Mouse (Mus musculus): ENCODE data around the gene Hist1h2an. TPM values are rescaled to one million over a fixed set of nuclear protein-coding genes. Genes with fewer than 3 reads are reported as not detected.
"Not testable (repeated sequence)": the region's sequence is repeated elsewhere in the genome, so short reads cannot be mapped to it uniquely, and the experiment has no call there.

Gene Hist1h2an
- total and polyA plus RNA-seq, 3 experiments: 8.6 to 1,740 (median 1,204) TPM

GRCm38 (mm10) chr13:21754294-21755001, 32.6 kb downstream of the Hist1h2an start:
- TF ChIP-seq POLR2A (IDR thresholded peaks at IDR 0.05; ENCODE audit: control insufficient read depth in 1 of 2, insufficient read depth in 1 of 2, low read depth in 1 of 2, low read length in 2 of 2, poor library complexity in 1 of 2) (peak; percentile 88 to 92), UBTF (IDR thresholded peaks at IDR 0.05; ENCODE audit: borderline replicate concordance, insufficient read depth, low read depth, low read length) (peak; percentile 82; the same call in 1 of the 2 replicates), POLR2AphosphoS5 (IDR thresholded peaks at IDR 0.05; ENCODE audit: borderline replicate concordance, low read depth, low read length) (peak; percentile 83; the same call in 1 of the 2 replicates), TBP (IDR thresholded peaks at IDR 0.05; ENCODE audit: low read depth, low read length) (peak; percentile 83; the same call in 1 of the 2 replicates)

GRCm38 (mm10) chr13:21753524-21754285, 33.3 kb downstream of the Hist1h2an start, which contains the start of the genes Hist1h2ak and Hist1h2bn:
Gene Hist1h2ak, minus strand, starts transcription at chr13:21753827.
Gene Hist1h2bn, plus strand, starts transcription at chr13:21754123.
- H3K4me1 ChIP-seq (ENCODE audit: control insufficient read depth in 1 of 2, insufficient read depth in 2 of 2, low read length in 2 of 2); H3K79me2 ChIP-seq (ENCODE audit: control insufficient read depth, insufficient read depth, low read length, poor library complexity); H3K27me3 ChIP-seq (ENCODE audit: control insufficient read depth in 1 of 2, insufficient read depth in 2 of 2, low read length in 2 of 2); H3K9me3 ChIP-seq (replicated peaks; ENCODE audit: insufficient read depth, low read length): not testable (repeated sequence)
- Histone ChIP-seq H3K9ac (ENCODE audit: control insufficient read depth, low read depth, low read length, poor library complexity, severe bottlenecking) (peak within 1 kb of the TSS; percentile 82), H3K27ac (ENCODE audit: control insufficient read depth, low read depth, low read length) (peak within 1 kb of the TSS; percentile 97), H3K4me3 (ENCODE audit: control insufficient read depth in 1 of 2, insufficient read depth in 1 of 2, low read depth in 2 of 2, low read length in 2 of 2) (peak within 1 kb of the TSS; percentile 5 to 55), H3K36me3 (ENCODE audit: control insufficient read depth in 1 of 2, insufficient read depth in 2 of 2, low read length in 2 of 2) (peaks cover 0 to 23% of the 10 kb centered on the region in 2 experiments; a peak in 2 of 4 replicates)
- peak; percentile 56 to 86 for TF ChIP-seq POLR2A (IDR thresholded peaks at IDR 0.05; ENCODE audit: control insufficient read depth in 1 of 2, insufficient read depth in 1 of 2, low read depth in 1 of 2, low read length in 2 of 2, poor library complexity in 1 of 2)
- TF ChIP-seq TBP (IDR thresholded peaks at IDR 0.05; ENCODE audit: low read depth, low read length): peak; percentile 99
- TF ChIP-seq UBTF (IDR thresholded peaks at IDR 0.05; ENCODE audit: borderline replicate concordance, insufficient read depth, low read depth, low read length): peak; percentile 85
- 0 out of 6 replicates have a peak, but pooled peaks of 1 of the 3 experiments have one; percentile 1 for TF ChIP-seq CTCF (IDR thresholded peaks at IDR 0.05 in 2 of 3, conservative IDR thresholded peaks at IDR 0.05 in 1 of 3; ENCODE audit: control insufficient read depth in 1 of 3, insufficient read depth in 1 of 3, low read depth in 2 of 3, low read length in 3 of 3, poor library complexity in 1 of 3, severe bottlenecking in 1 of 3)
- peak; percentile 98 for DNase-seq (ENCODE audit: low read depth, low spot score)

More at GRCm38 (mm10) chr13:21754294-21755001, 32.6 kb downstream of the Hist1h2an start:
- Histone ChIP-seq H3K27ac (ENCODE audit: control insufficient read depth, low read depth, low read length) (peak overlapping the region; percentile 97), H3K9ac (ENCODE audit: control insufficient read depth, low read depth, low read length, poor library complexity, severe bottlenecking) (peak overlapping the region; percentile 82), H3K36me3 (ENCODE audit: control insufficient read depth in 1 of 2, insufficient read depth in 2 of 2, low read length in 2 of 2) (peaks cover 0 to 19% of the 10 kb centered on the region in 2 experiments; a peak in 2 of 4 replicates), H3K4me3 (ENCODE audit: control insufficient read depth in 1 of 2, insufficient read depth in 1 of 2, low read depth in 2 of 2, low read length in 2 of 2) (peak overlapping the region in 1 of 2 experiments; percentile 23; a peak in 1 of 4 replicates)
- H3K27me3 ChIP-seq (ENCODE audit: control insufficient read depth in 1 of 2, insufficient read depth in 2 of 2, low read length in 2 of 2); H3K79me2 ChIP-seq (ENCODE audit: control insufficient read depth, insufficient read depth, low read length, poor library complexity); H3K9me3 ChIP-seq (replicated peaks; ENCODE audit: insufficient read depth, low read length); H3K4me1 ChIP-seq (ENCODE audit: control insufficient read depth in 1 of 2, insufficient read depth in 2 of 2, low read length in 2 of 2): not testable (repeated sequence)
- DNase-seq (ENCODE audit: low read depth, low spot score): peak; percentile 91

- TF ChIP-seq ZMIZ1 (IDR thresholded peaks at IDR 0.05; ENCODE audit: low read depth, low read length): no peak
- TF ChIP-seq POLR2AphosphoS5 (IDR thresholded peaks at IDR 0.05; ENCODE audit: borderline replicate concordance, low read depth, low read length): peak; percentile 94; the same call in 1 of the 2 replicates
- TF ChIP-seq POLR2A (IDR thresholded peaks at IDR 0.05; ENCODE audit: control insufficient read depth in 1 of 2, insufficient read depth in 1 of 2, low read depth in 1 of 2, low read length in 2 of 2, poor library complexity in 1 of 2): peak; percentile 77 to 94; a peak in 3 of 4 replicates
- no peaks in the 10 kb centered on the region; the same call in 1 of the 2 replicates for H3K79me2 ChIP-seq (ENCODE audit: control insufficient read depth, insufficient read depth, low read length, poor library complexity)
- DNase-seq (ENCODE audit: low read depth, low spot score): peak; percentile 84
- no peaks in the 10 kb centered on the region for H3K9me3 ChIP-seq (replicated peaks; ENCODE audit: insufficient read depth, low read length)
- H3K36me3 ChIP-seq (ENCODE audit: control insufficient read depth in 1 of 2, insufficient read depth in 2 of 2, low read length in 2 of 2): peaks cover 0 to 26% of the 10 kb centered on the region in 2 experiments; a peak in 2 of 4 replicates
- H3K4me1 ChIP-seq (ENCODE audit: control insufficient read depth in 1 of 2, insufficient read depth in 2 of 2, low read length in 2 of 2): peaks cover 0 to 7% of the 10 kb centered on the region in 2 experiments; a peak in 2 of 4 replicates
- peak overlapping the region; percentile 5 to 55; a peak in 3 of 4 replicates for H3K4me3 ChIP-seq (ENCODE audit: control insufficient read depth in 1 of 2, insufficient read depth in 1 of 2, low read depth in 2 of 2, low read length in 2 of 2)
- H3K9ac ChIP-seq (ENCODE audit: control insufficient read depth, low read depth, low read length, poor library complexity, severe bottlenecking): peak overlapping the region; percentile 80
- H3K27me3 ChIP-seq (ENCODE audit: control insufficient read depth in 1 of 2, insufficient read depth in 2 of 2, low read length in 2 of 2): no peaks in the 10 kb centered on the region
- H3K27ac ChIP-seq (ENCODE audit: control insufficient read depth, low read depth, low read length): peak overlapping the region; percentile 94
Measured at GRCm38 (mm10) chr13:21753051-21753523, 33.9 kb downstream of the Hist1h2an start.
